Mouse (Mus musculus): ENCODE measurements around the gene Hoxa10.

Hoxa10 gene

DNA sequence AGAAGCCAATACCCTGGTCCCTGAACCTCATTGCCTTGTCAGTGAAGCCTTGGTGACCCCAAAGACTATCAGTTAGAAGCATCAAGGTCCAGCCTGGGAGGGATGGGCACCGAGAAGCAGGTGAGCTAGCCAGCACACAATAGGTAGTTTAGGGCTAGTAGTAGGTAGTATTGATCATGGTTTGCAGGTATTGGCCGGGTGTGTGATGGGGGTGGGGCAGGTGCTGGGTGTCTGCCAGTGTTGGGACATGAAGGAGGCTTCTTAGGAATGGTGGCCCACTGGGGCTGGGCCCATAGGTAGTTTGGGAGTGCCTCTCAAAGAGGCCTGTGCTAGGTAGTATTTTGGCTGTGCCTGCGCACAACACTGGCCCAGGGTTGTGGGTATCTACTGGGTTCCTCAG lies 25.6 kb downstream of the Hoxa10 start:
- no peak for TF ChIP-seq GATA4 (IDR thresholded peaks at IDR 0.05; ENCODE audit: insufficient replicate concordance, low read length)

DNA sequence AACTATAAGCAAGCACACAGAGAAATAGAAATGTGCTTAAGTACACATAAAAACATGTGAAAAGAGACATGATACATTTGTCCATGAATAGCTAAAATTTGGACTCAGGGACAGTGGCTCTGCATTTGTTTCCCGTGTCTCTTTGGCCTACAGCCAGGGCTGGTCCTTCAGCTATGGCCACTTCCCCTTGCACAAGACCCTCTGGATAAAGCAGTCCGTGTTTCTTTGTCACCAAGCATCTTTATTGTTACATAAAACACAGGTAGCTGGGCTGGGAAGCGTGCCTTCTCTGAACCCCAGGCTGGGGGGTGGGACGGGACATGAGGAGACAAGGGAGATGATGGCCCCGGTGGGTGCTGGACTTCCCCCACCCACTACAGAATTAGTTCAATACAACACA lies 26.4 kb downstream of the Hoxa10 start:
- TF ChIP-seq GATA4 (IDR thresholded peaks at IDR 0.05; ENCODE audit: insufficient replicate concordance, low read length), result no peak

DNA sequence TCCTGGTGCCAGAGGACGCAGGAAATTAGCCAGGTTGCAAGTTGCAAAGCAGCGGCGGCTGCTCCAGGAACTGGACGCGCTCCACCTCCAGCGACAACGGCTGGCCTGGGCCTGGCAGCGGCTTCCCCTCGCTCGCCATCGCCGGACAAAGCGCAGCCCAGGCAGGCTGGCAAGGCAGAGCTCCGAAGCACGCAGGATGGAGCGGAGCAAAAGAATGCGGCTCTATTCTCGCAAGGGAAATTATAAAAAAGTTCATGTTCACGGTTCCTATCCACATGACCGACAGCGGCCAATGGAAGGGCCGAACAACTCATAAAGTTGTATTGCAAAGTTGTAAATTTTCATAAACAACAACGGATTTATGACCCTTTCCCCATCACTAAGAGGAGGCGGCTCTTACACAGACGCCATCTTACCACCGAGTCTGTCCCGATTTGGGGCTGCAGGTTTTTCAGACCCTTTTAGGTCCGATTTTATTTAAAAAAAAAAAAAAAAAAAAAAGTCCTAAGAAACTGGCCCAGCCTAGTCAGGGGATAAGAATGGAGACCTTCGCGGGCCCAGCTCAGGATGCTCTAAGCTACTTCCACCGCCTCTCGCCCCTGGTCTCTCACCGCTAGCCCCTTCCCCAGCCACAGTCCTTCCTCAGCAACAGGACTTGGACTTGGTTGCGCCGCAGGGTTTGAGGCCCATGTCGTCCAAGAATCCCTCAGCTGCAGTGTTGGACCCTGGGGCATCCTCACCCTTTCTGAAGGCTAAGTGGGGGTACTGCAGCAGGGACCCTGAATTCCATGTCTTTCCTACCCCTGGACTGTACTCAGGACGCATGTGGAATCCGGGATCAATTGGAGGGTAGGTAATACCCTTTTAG lies 27.3 kb downstream of the Hoxa10 start, which contains the start of the genes Hoxa3 and Gm28308:
TSS of gene Hoxa3 (minus strand) at position 218 of the 868 bp plus-strand sequence.
TSS of gene Gm28308 (minus strand) at position 221 of the 868 bp plus-strand sequence.
- TF ChIP-seq GATA4 (IDR thresholded peaks at IDR 0.05; ENCODE audit: insufficient replicate concordance, low read length), result no peak

DNA sequence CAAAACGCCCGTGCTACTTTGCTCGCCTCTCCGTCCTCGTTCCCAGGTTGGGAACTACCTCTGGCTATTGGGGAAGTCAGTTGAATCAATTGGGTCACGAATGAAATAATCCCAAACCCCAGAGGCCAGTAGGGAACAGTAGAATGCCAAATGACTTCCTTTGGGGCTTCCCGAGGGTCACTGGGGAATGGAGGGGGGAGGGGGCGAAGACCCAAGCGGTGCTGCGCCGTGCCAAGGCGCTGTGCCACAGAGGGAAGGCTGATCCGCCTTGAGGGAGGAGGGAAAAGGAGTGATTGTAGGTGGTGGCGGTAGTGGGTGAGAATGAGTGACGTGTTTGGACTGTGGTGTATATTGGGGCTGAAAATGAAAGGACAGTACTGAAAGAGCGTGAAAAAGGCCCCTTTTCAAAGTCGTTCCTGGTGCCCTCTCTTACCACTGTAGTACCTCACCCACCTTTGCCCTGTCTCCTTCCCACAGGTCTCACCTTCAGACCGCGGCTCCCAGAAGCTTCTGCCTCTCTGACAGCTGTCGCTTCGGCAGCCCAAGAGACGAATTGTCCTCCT lies 28.0 kb downstream of the Hoxa10 start:
- TF ChIP-seq GATA4 (IDR thresholded peaks at IDR 0.05; ENCODE audit: insufficient replicate concordance, low read length), result no peak

DNA sequence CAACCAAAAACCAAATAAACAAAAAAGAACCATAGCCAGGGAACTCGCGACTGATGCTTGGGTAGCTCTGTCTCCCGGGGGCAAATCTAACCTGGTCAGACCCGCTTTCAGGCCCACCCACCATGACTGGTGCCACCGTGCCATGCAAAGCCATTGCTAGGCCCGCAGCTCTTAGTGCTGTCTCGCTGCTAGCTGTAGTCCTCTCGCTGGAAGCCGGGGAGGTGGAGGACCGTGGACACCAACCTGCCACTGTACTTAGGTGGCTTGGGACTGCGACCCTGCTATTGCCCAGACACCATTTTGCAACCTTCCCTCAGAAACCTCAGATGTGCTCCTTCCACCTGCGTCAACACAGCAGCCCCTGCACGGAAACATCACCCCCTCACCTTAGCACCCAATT lies 28.7 kb downstream of the Hoxa10 start:
- no peak for TF ChIP-seq GATA4 (IDR thresholded peaks at IDR 0.05; ENCODE audit: insufficient replicate concordance, low read length)

DNA sequence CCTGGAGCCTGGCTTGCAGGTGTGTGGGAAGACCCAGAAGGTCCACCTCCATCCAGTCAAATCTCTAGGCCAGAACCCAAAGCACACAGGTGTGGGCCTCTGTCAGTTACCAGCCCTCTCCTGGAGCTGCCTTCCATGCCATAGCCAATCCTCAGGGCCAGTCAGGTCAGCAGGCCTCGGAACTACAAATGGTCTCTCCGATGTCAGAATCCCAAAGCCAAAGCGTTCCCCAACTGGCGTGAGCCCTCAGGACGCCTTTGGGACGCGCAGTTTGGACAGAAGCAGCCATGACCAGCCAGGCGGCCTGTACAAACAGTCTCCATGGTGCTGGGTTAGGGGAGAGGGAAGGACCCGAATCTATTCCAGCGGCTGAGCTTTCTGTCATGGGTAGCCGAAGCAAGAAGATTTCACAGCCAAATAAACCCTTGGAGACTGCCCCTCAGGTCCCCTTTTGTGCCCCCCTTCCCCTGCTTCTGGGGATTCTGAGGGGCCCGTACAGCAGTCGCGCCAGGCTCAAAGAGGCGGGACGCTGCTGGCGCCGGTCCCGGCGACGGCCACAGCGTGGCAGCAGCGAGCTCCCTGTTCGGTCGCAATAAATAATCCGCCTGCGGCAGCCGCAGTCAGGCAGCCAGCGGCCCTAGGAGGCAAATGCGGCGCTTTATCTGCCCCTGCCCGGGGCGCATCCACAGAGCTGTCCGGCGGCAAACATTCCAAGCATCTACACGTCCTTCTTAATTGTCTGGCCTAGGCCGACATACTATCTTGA lies 29.3 kb downstream of the Hoxa10 start:
- no peak; the same call in 1 of the 2 replicates for TF ChIP-seq GATA4 (IDR thresholded peaks at IDR 0.05; ENCODE audit: insufficient replicate concordance, low read length)

DNA sequence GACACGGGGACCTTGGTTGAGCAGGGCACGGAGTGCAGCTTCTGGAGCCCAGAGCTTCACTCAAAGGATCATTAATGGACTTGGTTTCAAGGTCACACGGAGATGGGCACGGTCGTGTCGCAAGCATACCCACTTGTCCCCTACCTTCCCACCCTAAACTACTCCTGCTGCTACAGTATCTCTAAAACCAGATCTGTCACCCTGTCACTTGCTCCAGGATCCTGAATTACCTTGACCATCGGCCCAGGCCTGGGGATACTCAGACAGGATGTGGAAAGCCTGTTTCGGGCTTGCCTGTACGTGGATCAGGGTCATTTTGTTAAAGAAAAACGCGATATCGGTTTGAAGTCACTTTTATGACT lies 31.0 kb downstream of the Hoxa10 start:
- no peak for TF ChIP-seq GATA4 (IDR thresholded peaks at IDR 0.05; ENCODE audit: insufficient replicate concordance, low read length)

DNA sequence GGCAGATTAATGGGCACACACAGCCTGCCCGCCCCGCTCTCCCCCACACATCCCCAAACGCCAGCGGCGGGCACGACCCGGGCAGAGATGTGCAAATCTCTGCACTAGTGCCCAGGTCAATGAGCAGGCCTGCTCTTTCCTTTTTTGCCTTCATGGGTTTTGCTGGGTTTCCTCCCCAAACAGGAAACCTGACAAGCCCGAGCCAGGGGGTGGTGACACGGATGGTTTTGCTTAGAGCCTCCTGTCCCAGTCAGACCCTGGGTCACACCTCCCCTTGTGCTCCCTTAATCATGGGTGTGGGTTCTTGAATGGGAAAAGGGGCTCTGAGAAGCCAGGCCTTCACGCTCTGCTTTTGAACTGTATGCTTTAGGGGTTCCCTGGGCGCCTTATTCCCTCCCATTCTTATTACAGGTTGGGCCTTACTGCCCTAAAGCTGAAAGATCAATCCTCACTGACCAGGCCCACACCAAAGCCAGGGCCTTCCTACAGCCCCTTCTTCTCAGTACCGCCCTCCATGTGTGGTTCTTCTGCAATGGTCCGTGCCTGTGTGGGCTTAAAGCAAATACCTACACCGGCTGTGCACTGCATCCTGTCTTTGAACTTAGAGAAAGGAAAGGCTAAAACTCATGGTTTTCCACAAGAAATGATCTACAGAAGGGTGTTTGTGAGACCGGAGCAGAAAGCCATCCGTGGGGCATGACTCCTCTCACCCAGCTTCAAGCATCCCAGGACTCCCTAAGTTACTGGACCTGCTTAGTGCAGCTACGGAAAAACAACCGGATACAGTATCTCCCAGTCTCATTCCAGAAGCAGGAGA lies 31.6 kb downstream of the Hoxa10 start:
- TF ChIP-seq GATA4 (IDR thresholded peaks at IDR 0.05; ENCODE audit: insufficient replicate concordance, low read length), result no peak

DNA sequence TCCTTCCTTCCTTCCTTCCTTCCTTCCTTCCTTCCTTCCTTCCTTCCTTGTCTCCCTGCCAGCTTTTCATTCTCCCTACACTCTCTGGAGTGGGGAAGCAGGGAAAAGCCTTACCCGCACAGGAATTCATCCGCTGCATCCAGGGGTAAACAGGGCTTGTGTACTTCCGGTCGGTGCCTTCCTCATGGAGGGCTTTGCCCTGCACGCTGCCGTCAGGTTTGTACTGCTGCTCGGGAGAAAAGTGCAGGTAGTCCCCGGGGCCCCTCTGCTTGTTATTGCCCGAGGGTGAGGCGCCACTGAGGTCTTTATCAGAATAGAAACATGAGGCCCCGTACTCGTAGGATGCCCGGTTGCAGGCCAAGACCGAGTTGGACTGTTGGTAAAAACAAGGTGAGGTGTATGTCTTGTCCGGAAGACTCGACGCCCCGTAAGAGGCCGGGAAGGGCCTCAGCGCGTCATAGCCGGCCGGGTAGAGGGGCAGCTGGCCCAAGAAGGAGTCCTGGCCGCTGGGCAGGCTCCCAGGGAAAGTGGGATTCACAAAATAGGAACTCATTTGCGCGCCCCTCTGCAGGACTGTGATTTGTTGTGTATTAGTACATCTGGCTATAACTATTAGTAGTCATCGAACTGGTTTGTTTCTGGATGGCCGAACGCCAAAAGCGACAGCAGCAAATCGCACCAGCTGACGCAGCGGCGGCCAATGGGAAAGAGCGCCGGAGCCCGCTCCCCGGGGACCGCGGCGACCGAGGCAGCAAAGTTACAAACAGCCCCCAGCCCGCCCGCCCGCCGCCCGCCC lies 32.4 kb downstream of the Hoxa10 start, which contains the start of gene Hoxa6:
TSS of gene Hoxa6 (minus strand) at position 651 of the 796 bp plus-strand sequence.
- TF ChIP-seq GATA4 (IDR thresholded peaks at IDR 0.05; ENCODE audit: insufficient replicate concordance, low read length), result no peak

DNA sequence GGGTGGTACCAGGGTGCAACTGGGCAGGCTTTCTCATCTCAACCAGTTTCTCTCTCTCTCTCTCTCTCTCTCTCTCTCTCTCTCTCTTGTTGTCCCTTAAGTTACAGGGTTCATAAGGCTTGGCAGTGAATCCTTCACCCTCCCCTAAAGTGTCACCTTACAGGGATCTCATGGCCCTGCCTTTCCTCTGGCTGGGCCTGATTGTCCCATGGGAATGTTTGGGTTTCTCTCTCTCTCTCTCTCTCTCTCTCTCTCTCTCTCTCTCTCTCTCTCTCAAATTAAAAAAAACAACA lies 33.0 kb downstream of the Hoxa10 start:
- TF ChIP-seq GATA4 (IDR thresholded peaks at IDR 0.05; ENCODE audit: insufficient replicate concordance, low read length), result no peak

DNA sequence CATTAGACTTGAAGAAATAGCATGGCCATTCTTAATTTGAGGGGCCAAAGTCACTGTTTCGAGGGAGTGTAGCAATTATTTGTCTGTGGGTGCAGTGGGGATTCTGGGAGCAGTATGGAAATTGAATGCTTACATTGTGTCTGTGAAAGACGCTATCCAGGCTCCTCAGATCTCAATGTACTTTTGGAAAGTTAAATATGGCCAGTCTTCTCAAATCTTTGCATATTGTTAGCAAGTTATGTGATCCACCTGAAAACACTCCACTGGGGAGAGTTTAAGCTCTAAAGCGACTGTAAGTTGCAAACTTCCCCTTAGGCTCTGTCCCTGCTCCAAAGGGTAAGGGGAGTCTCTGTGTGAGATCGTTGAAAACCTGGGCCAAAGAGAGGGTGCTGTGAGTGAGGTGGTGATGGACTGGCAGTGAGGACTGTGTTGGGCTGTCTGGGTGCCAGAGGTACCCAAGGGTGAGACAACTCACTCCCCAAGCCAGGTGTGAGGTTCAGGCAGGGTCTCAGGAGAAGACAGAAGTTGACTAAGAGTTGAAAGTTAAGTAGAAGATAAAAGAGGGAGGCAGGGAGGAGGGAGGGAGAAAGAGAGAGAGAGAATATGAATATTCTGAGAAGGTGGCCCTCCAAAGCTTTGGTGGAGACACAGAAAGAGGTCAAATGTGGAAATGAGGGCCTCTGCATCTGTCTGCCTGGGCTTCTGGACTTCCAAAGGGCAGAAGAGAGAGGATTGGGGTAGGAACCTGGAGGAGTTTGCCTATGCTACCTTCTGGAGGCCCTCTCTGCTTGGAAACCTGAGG lies 33.6 kb downstream of the Hoxa10 start:
- no peak for TF ChIP-seq GATA4 (IDR thresholded peaks at IDR 0.05; ENCODE audit: insufficient replicate concordance, low read length)

DNA sequence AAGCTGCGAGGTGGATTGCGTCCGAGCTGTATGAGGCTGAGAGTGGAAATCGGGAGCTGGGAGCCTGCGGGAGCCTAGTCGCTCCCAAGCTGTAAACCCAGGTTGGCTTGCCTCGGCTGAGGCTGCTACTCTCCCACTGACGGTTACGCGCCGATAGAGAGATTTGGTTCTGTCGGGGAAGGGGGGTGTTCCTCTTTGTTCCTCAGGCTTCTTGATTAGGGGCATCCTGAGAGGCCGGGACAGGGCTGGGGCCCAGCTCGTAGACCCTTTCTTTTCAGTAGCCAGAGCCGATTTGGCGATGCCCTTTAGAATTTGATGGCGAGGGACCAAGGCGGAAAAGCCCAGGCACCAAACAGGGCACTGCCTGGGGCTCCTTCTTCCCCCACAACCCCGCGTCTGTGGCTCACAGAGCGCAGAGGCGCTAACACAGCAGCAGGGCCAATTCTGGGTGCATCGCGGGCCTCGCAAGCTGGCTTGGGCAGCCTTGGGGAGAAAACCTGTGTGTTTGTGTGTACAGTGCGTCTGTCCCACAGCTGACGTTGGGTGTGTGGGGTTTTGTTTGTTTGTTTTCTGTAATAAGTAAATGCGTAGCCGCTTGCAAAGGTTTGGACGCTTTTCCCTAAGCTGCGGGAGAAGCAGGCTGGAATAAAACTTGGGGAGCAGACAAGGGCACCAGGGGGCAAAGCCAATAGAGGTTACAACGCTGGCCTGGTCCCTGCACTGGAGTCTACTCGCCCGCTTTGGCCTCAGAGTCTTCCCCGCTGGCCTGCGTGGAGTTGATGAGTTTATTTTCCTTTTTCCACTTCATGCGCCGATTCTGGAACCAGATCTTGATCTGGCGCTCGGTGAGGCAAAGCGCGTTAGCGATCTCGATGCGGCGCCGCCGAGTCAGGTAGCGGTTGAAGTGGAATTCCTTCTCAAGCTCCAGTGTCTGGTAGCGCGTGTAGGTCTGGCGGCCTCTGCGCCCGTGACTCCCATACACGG lies 34.7 kb downstream of the Hoxa10 start:
- TF ChIP-seq GATA4 (IDR thresholded peaks at IDR 0.05; ENCODE audit: insufficient replicate concordance, low read length), result no peak

Data from liver, adult (tissue).